In the genomic region with DNA sequence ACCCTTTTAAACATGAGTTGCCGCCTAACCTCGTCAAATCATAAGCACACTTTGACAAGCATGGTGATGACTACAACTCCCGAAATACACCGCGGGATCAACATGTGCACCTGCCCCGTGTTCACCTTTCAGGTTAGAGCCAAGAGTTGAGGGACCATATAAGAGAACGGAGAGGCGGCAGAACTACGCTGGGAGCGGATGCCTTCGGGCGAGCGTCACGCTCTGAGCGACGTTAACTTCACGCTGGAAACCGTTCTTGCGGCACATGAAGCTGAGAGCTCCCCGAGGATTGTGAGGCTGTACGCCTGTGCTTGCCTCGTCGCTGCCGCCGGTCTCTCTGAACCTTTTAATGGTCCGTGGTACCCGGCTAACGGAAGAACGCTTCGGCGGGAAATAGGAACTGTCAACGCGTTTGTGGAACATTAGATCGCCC, we compare ENCODE assay signal across 7 mouse cellular contexts. TPM values are rescaled to one million over a fixed set of nuclear protein-coding genes. Genes with fewer than 3 reads are reported as not detected.
DNase-seq lines count a peak whose midpoint lies in the region; ATAC-seq lines count a peak whose summit lies in the region.

No protein-coding gene starts in this region.

- H3K36me3 ChIP-seq in embryonic facial prominence, embryonic 12.5 days: no peaks in the 10 kb centered on the region
- H3K36me3 ChIP-seq in limb, embryonic 13.5 days: no peaks in the 10 kb centered on the region
- no peaks in the 10 kb centered on the region for H3K36me3 ChIP-seq in midbrain, embryonic 15.5 days (replicated peaks)

- peak overlapping the region; percentile 54 for H3K9ac ChIP-seq in embryonic facial prominence, embryonic 12.5 days
- peak overlapping the region; percentile 74 for H3K9ac ChIP-seq in limb, embryonic 13.5 days
- H3K9ac ChIP-seq in midbrain, embryonic 15.5 days: peak overlapping the region; percentile 51

- H3K27me3 ChIP-seq in embryonic facial prominence, embryonic 12.5 days: no peaks in the 10 kb centered on the region
- H3K27me3 ChIP-seq in limb, embryonic 13.5 days: no peaks in the 10 kb centered on the region
- H3K27me3 ChIP-seq in midbrain, embryonic 15.5 days (replicated peaks): no peaks in the 10 kb centered on the region

- ATAC-seq in embryonic facial prominence, embryonic 12.5 days (ENCODE audit: insufficient number of reproducible peaks, insufficient read depth, low FRiP score, low TSS enrichment): peak; percentile 12; the same call in 1 of the 2 replicates
- ATAC-seq in limb, embryonic 13.5 days (ENCODE audit: low FRiP score, low read depth): peak; percentile 6
- peak; percentile 64 for ATAC-seq in midbrain, embryonic 15.5 days (replicated peaks)

- 0 out of 2 replicates have a peak, but pooled peaks cover 7% of the 10 kb centered on the region for H3K4me1 ChIP-seq in embryonic facial prominence, embryonic 12.5 days
- H3K4me1 ChIP-seq in limb, embryonic 13.5 days: peaks cover 12% of the 10 kb centered on the region
- H3K4me1 ChIP-seq in midbrain, embryonic 15.5 days: peaks cover 27% of the 10 kb centered on the region

- peak; percentile 24 for DNase-seq in adrenal gland, postnatal 25 days
- peak; percentile 39 to 57 for DNase-seq in heart, adult 18-20 months
- peak; percentile 72 to 75 for DNase-seq in kidney, adult 8-10 months
- DNase-seq in spleen, adult 18-20 months: peak; percentile 35 to 54

- WGBS in embryonic facial prominence, embryonic 12.5 days: under 1% methylated on average over 34 of the region's 34 CpGs
- WGBS in limb, embryonic 13.5 days: under 1% methylated on average over 34 of the region's 34 CpGs
- under 1% methylated on average over 34 of the region's 34 CpGs for WGBS in midbrain, embryonic 15.5 days

- peak overlapping the region; percentile 97 for H3K27ac ChIP-seq in embryonic facial prominence, embryonic 12.5 days
- peak overlapping the region; percentile 77 for H3K27ac ChIP-seq in limb, embryonic 13.5 days
- H3K27ac ChIP-seq in midbrain, embryonic 15.5 days: peak overlapping the region; percentile 96

- H3K4me3 ChIP-seq in embryonic facial prominence, embryonic 12.5 days: peak overlapping the region; percentile 92
- peak overlapping the region; percentile 96 for H3K4me3 ChIP-seq in limb, embryonic 13.5 days
- peak overlapping the region; percentile 80 for H3K4me3 ChIP-seq in midbrain, embryonic 15.5 days

- peak overlapping the region; percentile 90 for H3K4me2 ChIP-seq in embryonic facial prominence, embryonic 12.5 days (replicated peaks)
- peak overlapping the region; percentile 92 for H3K4me2 ChIP-seq in limb, embryonic 13.5 days (replicated peaks)
- peak overlapping the region; percentile 77 for H3K4me2 ChIP-seq in midbrain, embryonic 15.5 days

- H3K9me3 ChIP-seq in embryonic facial prominence, embryonic 12.5 days: no peaks in the 10 kb centered on the region
- H3K9me3 ChIP-seq in limb, embryonic 13.5 days: no peaks in the 10 kb centered on the region
- H3K9me3 ChIP-seq in midbrain, embryonic 15.5 days: no peaks in the 10 kb centered on the region

RNA-seq across cellular contexts. Expression of gene Ppp4r3b, which starts 0.7 kb away (rescaled TPM):
- total RNA-seq in adrenal gland, postnatal 25 days (2021): 95.3 and 107 TPM in 2 replicates
- polyA plus RNA-seq in embryonic facial prominence, embryonic 12.5 days (2016; fragmentation: Nextera tagmentation; extraction: Ambion mirVana): 100 and 112 TPM in 2 replicates
- total RNA-seq in heart, adult 18-20 months (2021): 10 to 100 TPM; 27.6 to 36.5 TPM
- 101 and 104 TPM in 2 replicates for polyA plus RNA-seq in limb, embryonic 13.5 days (2015; fragmentation: Nextera tagmentation; extraction: Ambion mirVana)
- 67.2 and 73.3 TPM in 2 replicates for polyA plus RNA-seq in midbrain, embryonic 15.5 days (2015; fragmentation: Nextera tagmentation; extraction: Ambion mirVana)

RNA-seq across cellular contexts. Expression of gene Pnpt1, which starts 41.4 kb away (rescaled TPM):
- total RNA-seq in adrenal gland, postnatal 25 days (2021): 46.3 and 59.3 TPM in 2 replicates
- 42.8 and 44.3 TPM in 2 replicates for polyA plus RNA-seq in embryonic facial prominence, embryonic 12.5 days (2016; fragmentation: Nextera tagmentation; extraction: Ambion mirVana)
- 10 to 100 TPM; 26.3 to 27.0 TPM for total RNA-seq in heart, adult 18-20 months (2021)
- 39.6 and 40.0 TPM in 2 replicates for polyA plus RNA-seq in limb, embryonic 13.5 days (2015; fragmentation: Nextera tagmentation; extraction: Ambion mirVana)
- polyA plus RNA-seq in midbrain, embryonic 15.5 days (2015; fragmentation: Nextera tagmentation; extraction: Ambion mirVana): 23.3 and 25.7 TPM in 2 replicates

Comparison
In these comparisons a context has a peak if more than half of its experiments do, and no peak if none do; other contexts are left out.
1. Peak in every context shown above with its lines: DNase-seq, ATAC-seq, H3K4me3 ChIP-seq and H3K27ac ChIP-seq.
2. ATAC-seq: peak in every context shown above with its lines; median percentile 64 in midbrain, embryonic 15.5 days; 12 in embryonic facial prominence, embryonic 12.5 days; 6 in limb, embryonic 13.5 days.